Mouse (Mus musculus): ENCODE results near the gene Alb. TPM values are rescaled to one million over a fixed set of nuclear protein-coding genes. Genes with fewer than 3 reads are reported as not detected.
A peak's percentile ranks its signal among the peaks of the same experiment; 100 is the strongest.

The Alb gene
- total RNA-seq, 2 experiments from 2014 or later, result not detected

- intact Hi-C loops (cut with DNase I), result no loop called here
Observed at GRCm38 (mm10) chr5:90490518-90490917, 29.8 kb downstream of the Alb start, which contains the start of gene Afp. Gene Afp, plus strand, starts transcription at chr5:90490737.

GRCm38 (mm10) chr5:90492440-90492839, 31.7 kb downstream of the Alb start:
- intact Hi-C loops (cut with DNase I), result no loop called here
- no peak for DNase-seq

More at GRCm38 (mm10) chr5:90490518-90490917, 29.8 kb downstream of the Alb start, which contains the start of gene Afp:
- no peak for DNase-seq

GRCm38 (mm10) chr5:90494308-90494707, 33.6 kb downstream of the Alb start:
- intact Hi-C loops (cut with DNase I), result no loop called here

GRCm38 (mm10) chr5:90499509-90499908, 38.8 kb downstream of the Alb start:
- intact Hi-C loops (cut with DNase I), result no loop called here

More at GRCm38 (mm10) chr5:90494308-90494707, 33.6 kb downstream of the Alb start:
- DNase-seq, result no peak

GRCm38 (mm10) chr5:90500714-90501113, 40.0 kb downstream of the Alb start:
- DNase-seq, result peak; percentile 61 to 77
- intact Hi-C loops (cut with DNase I), result loop anchor here (1.0 to 5.0 kb wide), 3 partner anchors 87 to 297 kb away; no protein-coding TSS in a partner anchor

More at GRCm38 (mm10) chr5:90499509-90499908, 38.8 kb downstream of the Alb start:
- no peak for DNase-seq

GRCm38 (mm10) chr5:90501752-90502151, 41.1 kb downstream of the Alb start:
- DNase-seq, result no peak
- intact Hi-C loops (cut with DNase I), result loop anchor here (5.0 kb wide), 2 partner anchors 86 to 94 kb away; no protein-coding TSS in a partner anchor

GRCm38 (mm10) chr5:90504742-90505141, 44.0 kb downstream of the Alb start:
- intact Hi-C loops (cut with DNase I), result loop anchor here (5.0 kb wide), 2 partner anchors 83 to 97 kb away; no protein-coding TSS in a partner anchor
- DNase-seq, result no peak

- intact Hi-C loops (cut with DNase I), result no loop called here
- DNase-seq, result no peak
Observed at GRCm38 (mm10) chr5:90506507-90506906, 45.8 kb downstream of the Alb start.

GRCm38 (mm10) chr5:90507411-90507949, 46.8 kb downstream of the Alb start:
- intact Hi-C loops (cut with DNase I), result no loop called here

GRCm38 (mm10) chr5:90509828-90510592, 49.3 kb downstream of the Alb start:
- intact Hi-C loops (cut with DNase I), result no loop called here
- DNase-seq, result no peak

More at GRCm38 (mm10) chr5:90507411-90507949, 46.8 kb downstream of the Alb start:
- DNase-seq, result no peak

GRCm38 (mm10) chr5:90512288-90512955, 51.7 kb downstream of the Alb start:
- DNase-seq, result no peak
- intact Hi-C loops (cut with DNase I), result no loop called here

GRCm38 (mm10) chr5:90515561-90515960, 54.9 kb downstream of the Alb start:
- no peak for DNase-seq

GRCm38 (mm10) chr5:90518356-90519100, 57.8 kb downstream of the Alb start, which contains the start of gene Afm:
Gene Afm, plus strand, starts transcription at chr5:90518932.
- no peak for DNase-seq
- intact Hi-C loops (cut with DNase I), result no loop called here

More at GRCm38 (mm10) chr5:90515561-90515960, 54.9 kb downstream of the Alb start:
- intact Hi-C loops (cut with DNase I), result no loop called here

Other genes with a start within 250 kb of the Alb start
- gene Cox18, start 236.9 kb upstream of the Alb start, total RNA-seq (2021), result 10 to 100 TPM in 1 of 2 experiments, 1 to 10 TPM in 1; 8.9 to 11.6 TPM
- 10 to 100 TPM; 65.9 to 68.3 TPM for gene Ankrd17, start 94.3 kb upstream of the Alb start, total RNA-seq (2021)
- 1 to 10 TPM; 1.1 TPM for gene Gm9958, start 93.7 kb upstream of the Alb start, total RNA-seq (2021)
- not detected for gene Afp, start 29.8 kb downstream of the Alb start, total RNA-seq (2021)
- not detected for gene Afm, start 58.0 kb downstream of the Alb start, total RNA-seq (2021)
- gene 5830473C10Rik, start 100.2 kb downstream of the Alb start, total RNA-seq (2021), result not detected
- gene Rassf6, start 179.8 kb downstream of the Alb start, total RNA-seq (2021), result not detected